Mouse (Mus musculus) cortical plate, adult 2 months (tissue): ENCODE measurements around the gene Nim1k. TPM values are rescaled to one million over a fixed set of nuclear protein-coding genes. Genes with fewer than 3 reads are reported as not detected.

ENCODE experiments used
- H3K27ac ChIP-seq: fragments of 200-500 bp; 2 replicates; pipeline ENCODE4 v1.5.1; 2012; ENCODE audit warnings: low read length, control low read depth, inconsistent platforms; ENCODE audit not compliant: insufficient read depth
- H3K4me1 ChIP-seq: fragments of 200-500 bp; 2 replicates; pipeline ENCODE4 v1.6.1; 2011; ENCODE audit warnings: low read length; ENCODE audit not compliant: control insufficient read depth, insufficient read depth
- H3K4me3 ChIP-seq: fragments of 200-500 bp; 2 replicates; pipeline ENCODE4 v1.5.1; 2011; ENCODE audit warnings: mild to moderate bottlenecking, low read length, control low read depth; ENCODE audit not compliant: insufficient read depth
- CTCF ChIP-seq: fragments of 200-500 bp; IDR thresholded peaks from 2 replicates; pipeline ENCODE4 v1.5.1; 2011; ENCODE audit warnings: mild to moderate bottlenecking, control low read depth, low read length; ENCODE audit not compliant: insufficient read depth; ENCODE audit errors: extremely low read depth
- POLR2A ChIP-seq: fragments of 200-500 bp; IDR thresholded peaks from 2 replicates; pipeline ENCODE4 v1.6.1; 2011; ENCODE audit warnings: mild to moderate bottlenecking, low read length, control low read depth; ENCODE audit not compliant: insufficient read depth; ENCODE audit errors: extremely low read depth
- polyA plus RNA-seq: library from polyadenylated mRNA; depleted of rRNA; stranded (reverse); fragments of >200 nt; gene quantifications from 2 replicates; pipeline ENCODE4 v1.2.3, GENCODE M21; 2012; rRNA removed

Gene Nim1k
- polyA plus RNA-seq = 7.0 and 7.4 TPM in 2 replicates

GRCm38 (mm10) chr13:119755681-119756471 lies at the start of gene Nim1k:
TSS of gene Nim1k (minus strand) at chr13:119755882.
- TF ChIP-seq CTCF (no peak), POLR2A (peak; percentile 69; the same call in 1 of the 2 replicates)
- peak within 1 kb of the TSS; percentile 80 for H3K27ac ChIP-seq
- H3K4me1 ChIP-seq = peaks cover 2% of the 10 kb centered on the region; the same call in 1 of the 2 replicates
- H3K4me3 ChIP-seq = peak within 1 kb of the TSS; percentile 84

- Histone ChIP-seq H3K4me1 (no peaks in the 10 kb centered on the region; the same call in 1 of the 2 replicates), H3K4me3 (no peak overlapping the region), H3K27ac (no peak overlapping the region)
- TF ChIP-seq POLR2A (no peak), CTCF (no peak)
These were observed 42.0 kb upstream of the Nim1k start for GRCm38 (mm10) chr13:119797656-119798055.

- H3K4me1 ChIP-seq = peaks cover 2% of the 10 kb centered on the region
- no peak overlapping the region for H3K4me3 ChIP-seq
- H3K27ac ChIP-seq = no peak overlapping the region
- TF ChIP-seq CTCF (no peak), POLR2A (no peak)
These were observed 37.2 kb upstream of the Nim1k start for GRCm38 (mm10) chr13:119792791-119793404.

- Histone ChIP-seq H3K27ac (no peak overlapping the region), H3K4me3 (peak overlapping the region; percentile 89), H3K4me1 (peaks cover 4% of the 10 kb centered on the region)
- TF ChIP-seq CTCF (no peak), POLR2A (no peak)
These were observed 36.0 kb upstream of the Nim1k start for GRCm38 (mm10) chr13:119791580-119792135.

GRCm38 (mm10) chr13:119790761-119791579 lies 35.3 kb upstream of the Nim1k start, which contains the start of gene Zfp131:
TSS of gene Zfp131 (minus strand) at chr13:119790889.
- Histone ChIP-seq H3K4me3 (peak within 1 kb of the TSS; percentile 89), H3K27ac (peak within 1 kb of the TSS; percentile 98), H3K4me1 (peaks cover 5% of the 10 kb centered on the region)
- no peak for TF ChIP-seq CTCF
- TF ChIP-seq POLR2A = 0 out of 2 replicates have a peak, but pooled peaks have one; percentile 22

- Histone ChIP-seq H3K4me3 (peak overlapping the region; percentile 89), H3K4me1 (peaks cover 5% of the 10 kb centered on the region), H3K27ac (peak overlapping the region; percentile 98)
- TF ChIP-seq POLR2A (peak; percentile 26; the same call in 1 of the 2 replicates), CTCF (no peak)
These were observed 34.4 kb upstream of the Nim1k start for GRCm38 (mm10) chr13:119789851-119790717.

- Histone ChIP-seq H3K4me3 (no peak overlapping the region), H3K27ac (no peak overlapping the region; the same call in 1 of the 2 replicates), H3K4me1 (peaks cover 3% of the 10 kb centered on the region; the same call in 1 of the 2 replicates)
- TF ChIP-seq CTCF (no peak), POLR2A (no peak)
These were observed 27.9 kb upstream of the Nim1k start for GRCm38 (mm10) chr13:119783581-119783980.

- TF ChIP-seq POLR2A (no peak), CTCF (no peak)
- Histone ChIP-seq H3K27ac (no peak overlapping the region), H3K4me3 (no peak overlapping the region), H3K4me1 (peaks cover 2% of the 10 kb centered on the region)
These were observed 12.9 kb upstream of the Nim1k start for GRCm38 (mm10) chr13:119768541-119768940.
